Mouse (Mus musculus) liver, embryonic 16.5 days (tissue): ENCODE measurements around the gene Wfdc1. TPM values are rescaled to one million over a fixed set of nuclear protein-coding genes. Genes with fewer than 3 reads are reported as not detected.

ENCODE experiments used
- ATAC-seq: fragments of 200-750 bp; cut with Nextera tagmentation; 2 replicates; pipeline ENCODE4 v1.8.0; 2017; ENCODE audit warnings: low read depth, mild to moderate bottlenecking, moderate number of reproducible peaks, moderate library complexity
- H3K27ac ChIP-seq: fragments of 300-500 bp; sonication (generic); 2 replicates; pipeline ENCODE4 v1.5.1; 2014; ENCODE audit warnings: mild to moderate bottlenecking, low read length
- H3K27me3 ChIP-seq: fragments of 300-500 bp; sonication (generic); 2 replicates; pipeline ENCODE4 v1.6.1; 2014; ENCODE audit warnings: low read depth, low read length, mixed read lengths; ENCODE audit not compliant: control insufficient read depth, insufficient read depth
- H3K36me3 ChIP-seq: fragments of 300-500 bp; sonication (generic); 2 replicates; pipeline ENCODE4 v1.6.1; 2014; ENCODE audit warnings: mild to moderate bottlenecking; ENCODE audit not compliant: control insufficient read depth, insufficient read depth
- H3K4me1 ChIP-seq: fragments of 300-500 bp; sonication (generic); 2 replicates; pipeline ENCODE4 v1.6.1; 2014; ENCODE audit warnings: low read depth, low read length, mixed read lengths; ENCODE audit not compliant: control insufficient read depth
- H3K4me2 ChIP-seq: fragments of 300-500 bp; sonication (generic); 2 replicates; pipeline ENCODE4 v1.6.1; 2014; ENCODE audit warnings: low read depth, low read length, mixed read lengths
- H3K4me3 ChIP-seq: fragments of 300-500 bp; sonication (generic); 2 replicates; pipeline ENCODE4 v1.5.1; 2014; ENCODE audit warnings: low read depth, mild to moderate bottlenecking, low read length
- H3K9ac ChIP-seq: fragments of 300-500 bp; sonication (generic); 2 replicates; pipeline ENCODE4 v1.6.1; 2014; ENCODE audit warnings: low read depth, low read length
- H3K9me3 ChIP-seq: fragments of 300-500 bp; sonication (generic); replicated peaks from 2 replicates; pipeline ENCODE4 v1.6.1; 2016; ENCODE audit warnings: low read length; ENCODE audit not compliant: control insufficient read depth
- WGBS: fragments of 180-500 bp; shearing (Covaris S2); extraction: QIAGEN DNeasy Blood & Tissue Kit; methylation state at CpG from one replicate; pipeline ENCODE4 v1.1.7; 2014; ENCODE audit not compliant: insufficient replicate concordance; 5-methylcytosine and 5-hydroxymethylcytosine counted together
- polyA plus RNA-seq: library from polyadenylated mRNA; unstranded; fragments of >200 nt; fragmentation: Nextera tagmentation; extraction: Ambion mirVana; gene quantifications from 2 replicates; pipeline ENCODE4 v1.2.1, GENCODE M21; 2015

Gene Wfdc1
- polyA plus RNA-seq, 1 experiment from 2014 or later = 2.7 TPM

GRCm38 (mm10) chr8:119623744-119624143, 42.4 kb upstream of the Wfdc1 start:
- Histone ChIP-seq H3K4me1 (peaks cover 4% of the 10 kb centered on the region), H3K27me3 (no peaks in the 10 kb centered on the region), H3K9ac (no peak overlapping the region), H3K4me2 (no peak overlapping the region), H3K4me3 (no peak overlapping the region), H3K36me3 (no peaks in the 10 kb centered on the region), H3K9me3 (no peaks in the 10 kb centered on the region), H3K27ac (no peak overlapping the region)
- 76% methylated on average over 1 of the region's 1 CpGs for WGBS
- ATAC-seq = no peak

GRCm38 (mm10) chr8:119624916-119625315, 41.2 kb upstream of the Wfdc1 start:
- no peaks in the 10 kb centered on the region for H3K36me3 ChIP-seq
- ATAC-seq = no peak
- peaks cover 4% of the 10 kb centered on the region for H3K4me1 ChIP-seq
- no peaks in the 10 kb centered on the region for H3K9me3 ChIP-seq
- no peak overlapping the region for H3K27ac ChIP-seq
- WGBS = 80% methylated on average over 7 of the region's 7 CpGs
- no peaks in the 10 kb centered on the region for H3K27me3 ChIP-seq
- no peak overlapping the region for H3K4me2 ChIP-seq
- no peak overlapping the region for H3K9ac ChIP-seq
- no peak overlapping the region for H3K4me3 ChIP-seq

- Histone ChIP-seq H3K9ac (no peak overlapping the region), H3K36me3 (no peaks in the 10 kb centered on the region), H3K9me3 (no peaks in the 10 kb centered on the region), H3K4me3 (no peak overlapping the region), H3K27me3 (no peaks in the 10 kb centered on the region), H3K4me2 (no peak overlapping the region), H3K4me1 (peaks cover 4% of the 10 kb centered on the region), H3K27ac (no peak overlapping the region)
- no peak for ATAC-seq
- 77% methylated on average over 22 of the region's 22 CpGs for WGBS
These were observed 40.4 kb upstream of the Wfdc1 start for GRCm38 (mm10) chr8:119625788-119626187.

- Histone ChIP-seq H3K4me2 (no peak overlapping the region), H3K9ac (no peak overlapping the region), H3K27ac (no peak overlapping the region), H3K36me3 (no peaks in the 10 kb centered on the region), H3K4me1 (peaks cover 4% of the 10 kb centered on the region), H3K27me3 (peaks cover 5% of the 10 kb centered on the region), H3K4me3 (no peak overlapping the region), H3K9me3 (no peaks in the 10 kb centered on the region)
- ATAC-seq = peak; percentile 54; the same call in 1 of the 2 replicates
- WGBS = 37% methylated on average over 7 of the region's 7 CpGs
These were observed 39.0 kb upstream of the Wfdc1 start for GRCm38 (mm10) chr8:119627199-119627598.

GRCm38 (mm10) chr8:119627613-119628359, 38.4 kb upstream of the Wfdc1 start:
- H3K4me2 ChIP-seq = no peak overlapping the region
- H3K36me3 ChIP-seq = no peaks in the 10 kb centered on the region
- H3K9ac ChIP-seq = no peak overlapping the region
- no peaks in the 10 kb centered on the region for H3K9me3 ChIP-seq
- peak; percentile 55 for ATAC-seq
- no peak overlapping the region for H3K27ac ChIP-seq
- H3K4me1 ChIP-seq = peaks cover 4% of the 10 kb centered on the region
- WGBS = 36% methylated on average over 10 of the region's 10 CpGs
- H3K4me3 ChIP-seq = no peak overlapping the region
- H3K27me3 ChIP-seq = peaks cover 11% of the 10 kb centered on the region

GRCm38 (mm10) chr8:119630841-119631240, 35.3 kb upstream of the Wfdc1 start:
- 46% methylated on average over 3 of the region's 3 CpGs for WGBS
- no peak for ATAC-seq
- H3K9me3 ChIP-seq = no peaks in the 10 kb centered on the region

GRCm38 (mm10) chr8:119632246-119632645, 33.9 kb upstream of the Wfdc1 start:
- Histone ChIP-seq H3K27ac (no peak overlapping the region), H3K9me3 (no peaks in the 10 kb centered on the region), H3K4me2 (no peak overlapping the region), H3K4me1 (peaks cover 4% of the 10 kb centered on the region), H3K4me3 (no peak overlapping the region), H3K9ac (no peak overlapping the region), H3K27me3 (peaks cover 37% of the 10 kb centered on the region), H3K36me3 (no peaks in the 10 kb centered on the region)
- 55% methylated on average over 9 of the region's 9 CpGs for WGBS
- no peak for ATAC-seq

More at GRCm38 (mm10) chr8:119630841-119631240, 35.3 kb upstream of the Wfdc1 start:
- Histone ChIP-seq H3K9ac (no peak overlapping the region), H3K27ac (no peak overlapping the region), H3K36me3 (no peaks in the 10 kb centered on the region), H3K4me2 (no peak overlapping the region), H3K4me1 (peaks cover 4% of the 10 kb centered on the region), H3K4me3 (no peak overlapping the region), H3K27me3 (peaks cover 37% of the 10 kb centered on the region)

- H3K27ac ChIP-seq = no peak overlapping the region
- no peaks in the 10 kb centered on the region for H3K36me3 ChIP-seq
- peaks cover 37% of the 10 kb centered on the region for H3K27me3 ChIP-seq
- no peak overlapping the region for H3K4me3 ChIP-seq
- no peaks in the 10 kb centered on the region for H3K4me1 ChIP-seq
- ATAC-seq = no peak
- no peaks in the 10 kb centered on the region for H3K9me3 ChIP-seq
- no peak overlapping the region for H3K4me2 ChIP-seq
- H3K9ac ChIP-seq = no peak overlapping the region
- WGBS = 38% methylated on average over 29 of the region's 29 CpGs
These were observed 33.3 kb upstream of the Wfdc1 start for GRCm38 (mm10) chr8:119632909-119633308.

- WGBS = 25% methylated on average over 14 of the region's 14 CpGs
- no peaks in the 10 kb centered on the region for H3K4me1 ChIP-seq
- no peak for ATAC-seq
- H3K9me3 ChIP-seq = no peaks in the 10 kb centered on the region
- H3K36me3 ChIP-seq = no peaks in the 10 kb centered on the region
- H3K27me3 ChIP-seq = peaks cover 37% of the 10 kb centered on the region
- H3K27ac ChIP-seq = no peak overlapping the region
- H3K4me3 ChIP-seq = no peak overlapping the region
- no peak overlapping the region for H3K4me2 ChIP-seq
- no peak overlapping the region for H3K9ac ChIP-seq
These were observed 31.4 kb upstream of the Wfdc1 start for GRCm38 (mm10) chr8:119634616-119635336.
